Mouse (Mus musculus): ENCODE results near the gene Clic6. TPM values are rescaled to one million over a fixed set of nuclear protein-coding genes. Genes with fewer than 3 reads are reported as not detected.

Gene Clic6
- polyA plus RNA-seq, 1 experiment from 2014 or later: 0.59 TPM

DNA sequence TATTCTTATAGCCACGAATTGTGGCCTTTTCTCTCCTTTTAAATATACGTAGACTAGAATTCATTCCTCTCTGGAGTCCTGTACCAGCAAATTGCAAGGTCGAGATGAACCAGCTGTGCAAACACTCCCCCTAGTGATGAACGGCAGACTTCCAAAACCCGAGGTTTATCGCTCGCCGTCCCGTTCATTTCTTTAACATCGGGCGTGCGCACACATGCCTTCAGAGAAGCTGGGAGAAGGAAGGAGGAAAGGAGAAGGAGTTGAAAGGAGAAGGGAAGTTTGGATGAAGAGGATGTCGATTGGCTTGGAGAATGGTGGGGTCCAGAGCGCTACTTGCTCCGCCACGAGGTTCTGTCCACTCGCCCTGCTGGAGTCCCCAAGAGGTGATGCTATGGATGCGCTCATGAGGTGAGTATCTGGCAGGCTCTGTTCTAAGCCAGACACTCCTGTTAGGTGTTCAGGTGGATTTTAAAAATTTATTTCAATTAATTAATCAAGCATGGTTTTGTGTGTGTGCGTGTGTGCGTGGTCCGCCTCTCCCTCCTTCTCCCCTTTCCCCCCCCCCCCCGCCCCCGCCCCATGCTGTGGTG lies 6.9 kb upstream of the Clic6 start:
- Histone ChIP-seq H3K27me3 (ENCODE audit: control insufficient read depth, insufficient read depth, low read length) (peaks cover 16% of the 10 kb centered on the region), H3K4me1 (ENCODE audit: control insufficient read depth, insufficient read depth, low read length) (no peaks in the 10 kb centered on the region; the same call in 1 of the 2 replicates), H3K4me2 (peak overlapping the region; percentile 62), H3K9ac (ENCODE audit: low read depth, low read length) (0 out of 2 replicates have a peak overlapping the region, but pooled peaks have one; percentile 35), H3K27ac (ENCODE audit: low read depth, low read length) (no peak overlapping the region), H3K36me3 (ENCODE audit: control insufficient read depth, insufficient read depth, low read length) (no peaks in the 10 kb centered on the region), H3K4me3 (ENCODE audit: low read depth, low read length) (peak overlapping the region; percentile 13; the same call in 1 of the 2 replicates), H3K9me3 (replicated peaks; ENCODE audit: control insufficient read depth, low read length) (no peaks in the 10 kb centered on the region)
- ATAC-seq (replicated peaks; ENCODE audit: insufficient number of reproducible peaks, low FRiP score, low TSS enrichment): 0 out of 2 replicates have a peak, but pooled peaks have one; percentile 17
- 12% methylated on average over 21 of the region's 23 CpGs for WGBS (ENCODE audit: insufficient replicate concordance)

- H3K9ac ChIP-seq (ENCODE audit: low read depth, low read length): no peak overlapping the region
- H3K4me2 ChIP-seq: no peak overlapping the region
- WGBS (ENCODE audit: insufficient replicate concordance): 78% methylated on average over 6 of the region's 6 CpGs
- H3K4me3 ChIP-seq (ENCODE audit: low read depth, low read length): no peak overlapping the region
- no peak overlapping the region for H3K27ac ChIP-seq (ENCODE audit: low read depth, low read length)
- no peak for ATAC-seq (replicated peaks; ENCODE audit: insufficient number of reproducible peaks, low FRiP score, low TSS enrichment)
- 0 out of 2 replicates have a peak, but pooled peaks cover 2% of the 10 kb centered on the region for H3K27me3 ChIP-seq (ENCODE audit: control insufficient read depth, insufficient read depth, low read length)
- H3K36me3 ChIP-seq (ENCODE audit: control insufficient read depth, insufficient read depth, low read length): no peaks in the 10 kb centered on the region
- H3K9me3 ChIP-seq (replicated peaks; ENCODE audit: control insufficient read depth, low read length): no peaks in the 10 kb centered on the region
- peaks cover 9% of the 10 kb centered on the region; the same call in 1 of the 2 replicates for H3K4me1 ChIP-seq (ENCODE audit: control insufficient read depth, insufficient read depth, low read length)
Observed at GRCm38 (mm10) chr16:92487086-92487485, 1.6 kb downstream of the Clic6 start.

DNA sequence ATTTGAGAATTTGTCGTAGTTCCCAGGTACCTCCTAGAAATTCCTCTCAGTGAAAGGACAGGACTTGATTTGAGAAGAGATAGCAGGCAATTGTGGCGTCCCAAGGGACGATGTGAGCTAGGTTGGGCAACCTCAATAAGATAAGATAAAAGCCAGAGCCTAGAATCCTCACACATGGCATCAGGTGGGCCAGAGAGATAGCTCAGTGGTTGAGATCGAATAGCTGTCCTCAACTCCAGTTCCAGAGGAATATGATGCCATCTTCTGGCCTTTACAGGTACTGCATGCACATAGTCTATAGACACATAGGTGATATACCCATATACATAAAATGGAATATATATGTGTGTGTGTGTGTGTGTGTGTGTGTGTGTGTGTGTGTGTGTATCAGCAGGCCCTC lies 2.0 kb downstream of the Clic6 start:
- H3K27me3 ChIP-seq (ENCODE audit: control insufficient read depth, insufficient read depth, low read length): 0 out of 2 replicates have a peak, but pooled peaks cover 2% of the 10 kb centered on the region
- H3K4me2 ChIP-seq: no peak overlapping the region
- 37% methylated on average over 4 of the region's 4 CpGs for WGBS (ENCODE audit: insufficient replicate concordance)
- H3K4me1 ChIP-seq (ENCODE audit: control insufficient read depth, insufficient read depth, low read length): peaks cover 12% of the 10 kb centered on the region; the same call in 1 of the 2 replicates
- ATAC-seq (replicated peaks; ENCODE audit: insufficient number of reproducible peaks, low FRiP score, low TSS enrichment): no peak; the same call in 1 of the 2 replicates
- H3K27ac ChIP-seq (ENCODE audit: low read depth, low read length): no peak overlapping the region
- H3K9me3 ChIP-seq (replicated peaks; ENCODE audit: control insufficient read depth, low read length): no peaks in the 10 kb centered on the region
- no peaks in the 10 kb centered on the region for H3K36me3 ChIP-seq (ENCODE audit: control insufficient read depth, insufficient read depth, low read length)
- H3K4me3 ChIP-seq (ENCODE audit: low read depth, low read length): no peak overlapping the region
- no peak overlapping the region for H3K9ac ChIP-seq (ENCODE audit: low read depth, low read length)

GRCm38 (mm10) chr16:92488456-92488855 lies 2.9 kb downstream of the Clic6 start:
- Histone ChIP-seq H3K36me3 (ENCODE audit: control insufficient read depth, insufficient read depth, low read length) (no peaks in the 10 kb centered on the region), H3K9me3 (replicated peaks; ENCODE audit: control insufficient read depth, low read length) (no peaks in the 10 kb centered on the region), H3K27me3 (ENCODE audit: control insufficient read depth, insufficient read depth, low read length) (0 out of 2 replicates have a peak, but pooled peaks cover 2% of the 10 kb centered on the region), H3K9ac (ENCODE audit: low read depth, low read length) (no peak overlapping the region), H3K4me3 (ENCODE audit: low read depth, low read length) (no peak overlapping the region), H3K4me2 (no peak overlapping the region), H3K4me1 (ENCODE audit: control insufficient read depth, insufficient read depth, low read length) (peaks cover 14% of the 10 kb centered on the region; the same call in 1 of the 2 replicates), H3K27ac (ENCODE audit: low read depth, low read length) (no peak overlapping the region)
- ATAC-seq (replicated peaks; ENCODE audit: insufficient number of reproducible peaks, low FRiP score, low TSS enrichment): no peak
- 87% methylated on average over 5 of the region's 5 CpGs for WGBS (ENCODE audit: insufficient replicate concordance)

- Histone ChIP-seq H3K4me2 (no peak overlapping the region; the same call in 1 of the 2 replicates), H3K4me1 (ENCODE audit: control insufficient read depth, insufficient read depth, low read length) (peaks cover 20% of the 10 kb centered on the region), H3K9ac (ENCODE audit: low read depth, low read length) (no peak overlapping the region), H3K4me3 (ENCODE audit: low read depth, low read length) (no peak overlapping the region), H3K27me3 (ENCODE audit: control insufficient read depth, insufficient read depth, low read length) (no peaks in the 10 kb centered on the region), H3K27ac (ENCODE audit: low read depth, low read length) (peak overlapping the region; percentile 59), H3K9me3 (replicated peaks; ENCODE audit: control insufficient read depth, low read length) (no peaks in the 10 kb centered on the region), H3K36me3 (ENCODE audit: control insufficient read depth, insufficient read depth, low read length) (no peaks in the 10 kb centered on the region)
- ATAC-seq (replicated peaks; ENCODE audit: insufficient number of reproducible peaks, low FRiP score, low TSS enrichment): peak; percentile 72
- WGBS (ENCODE audit: insufficient replicate concordance): 50% methylated on average over 9 of the region's 9 CpGs
Observed at GRCm38 (mm10) chr16:92489356-92489755, 3.8 kb downstream of the Clic6 start.

- Histone ChIP-seq H3K36me3 (ENCODE audit: control insufficient read depth, insufficient read depth, low read length) (no peaks in the 10 kb centered on the region), H3K9ac (ENCODE audit: low read depth, low read length) (peak overlapping the region; percentile 31; the same call in 1 of the 2 replicates), H3K9me3 (replicated peaks; ENCODE audit: control insufficient read depth, low read length) (no peaks in the 10 kb centered on the region), H3K27me3 (ENCODE audit: control insufficient read depth, insufficient read depth, low read length) (peaks cover 45% of the 10 kb centered on the region), H3K4me2 (peak overlapping the region; percentile 99), H3K4me1 (ENCODE audit: control insufficient read depth, insufficient read depth, low read length) (peaks cover 16% of the 10 kb centered on the region), H3K4me3 (ENCODE audit: low read depth, low read length) (peak overlapping the region; percentile 59), H3K27ac (ENCODE audit: low read depth, low read length) (no peak overlapping the region)
- WGBS (ENCODE audit: insufficient replicate concordance): 8% methylated on average over 26 of the region's 26 CpGs
- no peak for ATAC-seq (replicated peaks; ENCODE audit: insufficient number of reproducible peaks, low FRiP score, low TSS enrichment)
Observed at GRCm38 (mm10) chr16:92497851-92498588, 12.5 kb downstream of the Clic6 start.

GRCm38 (mm10) chr16:92498589-92498981 lies 13.0 kb downstream of the Clic6 start:
- under 1% methylated on average over 33 of the region's 34 CpGs for WGBS (ENCODE audit: insufficient replicate concordance)
- Histone ChIP-seq H3K36me3 (ENCODE audit: control insufficient read depth, insufficient read depth, low read length) (no peaks in the 10 kb centered on the region), H3K27ac (ENCODE audit: low read depth, low read length) (no peak overlapping the region), H3K27me3 (ENCODE audit: control insufficient read depth, insufficient read depth, low read length) (peaks cover 45% of the 10 kb centered on the region), H3K9ac (ENCODE audit: low read depth, low read length) (peak overlapping the region; percentile 31), H3K4me3 (ENCODE audit: low read depth, low read length) (peak overlapping the region; percentile 59), H3K4me2 (peak overlapping the region; percentile 99), H3K9me3 (replicated peaks; ENCODE audit: control insufficient read depth, low read length) (no peaks in the 10 kb centered on the region), H3K4me1 (ENCODE audit: control insufficient read depth, insufficient read depth, low read length) (peaks cover 16% of the 10 kb centered on the region)
- no peak for ATAC-seq (replicated peaks; ENCODE audit: insufficient number of reproducible peaks, low FRiP score, low TSS enrichment)

DNA sequence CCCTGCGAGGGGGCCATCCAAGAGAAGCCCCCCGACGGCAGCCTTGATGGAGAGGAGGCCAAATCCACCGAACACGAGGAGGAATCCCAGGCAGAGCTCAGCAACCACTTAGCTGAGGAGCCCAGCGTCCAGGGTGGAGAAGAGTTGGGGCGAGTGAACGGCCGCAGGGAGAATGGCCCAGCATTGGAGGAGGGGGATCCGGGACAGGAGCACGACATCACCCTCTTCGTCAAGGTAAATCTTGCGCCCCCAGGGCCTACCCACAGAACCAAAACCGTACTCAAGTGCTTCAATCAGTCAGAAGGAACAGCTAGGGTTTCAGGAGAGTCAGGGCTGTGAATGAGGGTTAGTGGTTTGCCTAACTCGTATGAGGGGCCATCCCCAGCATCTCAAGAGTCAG lies 13.8 kb downstream of the Clic6 start:
- Histone ChIP-seq H3K27me3 (ENCODE audit: control insufficient read depth, insufficient read depth, low read length) (peaks cover 45% of the 10 kb centered on the region), H3K4me3 (ENCODE audit: low read depth, low read length) (peak overlapping the region; percentile 59), H3K27ac (ENCODE audit: low read depth, low read length) (no peak overlapping the region), H3K4me2 (peak overlapping the region; percentile 99), H3K9me3 (replicated peaks; ENCODE audit: control insufficient read depth, low read length) (no peaks in the 10 kb centered on the region), H3K36me3 (ENCODE audit: control insufficient read depth, insufficient read depth, low read length) (no peaks in the 10 kb centered on the region), H3K9ac (ENCODE audit: low read depth, low read length) (no peak overlapping the region; the same call in 1 of the 2 replicates), H3K4me1 (ENCODE audit: control insufficient read depth, insufficient read depth, low read length) (peaks cover 10% of the 10 kb centered on the region)
- 17% methylated on average over 15 of the region's 15 CpGs for WGBS (ENCODE audit: insufficient replicate concordance)
- ATAC-seq (replicated peaks; ENCODE audit: insufficient number of reproducible peaks, low FRiP score, low TSS enrichment): no peak
